Mouse (Mus musculus): ENCODE measurements around the gene Vegfa. TPM values are rescaled to one million over a fixed set of nuclear protein-coding genes. Genes with fewer than 3 reads are reported as not detected.

The Vegfa gene
- 2.9 and 3.2 TPM in 2 replicates for polyA plus RNA-seq (2014; fragmentation: Nextera tagmentation; extraction: Ambion mirVana)

DNA sequence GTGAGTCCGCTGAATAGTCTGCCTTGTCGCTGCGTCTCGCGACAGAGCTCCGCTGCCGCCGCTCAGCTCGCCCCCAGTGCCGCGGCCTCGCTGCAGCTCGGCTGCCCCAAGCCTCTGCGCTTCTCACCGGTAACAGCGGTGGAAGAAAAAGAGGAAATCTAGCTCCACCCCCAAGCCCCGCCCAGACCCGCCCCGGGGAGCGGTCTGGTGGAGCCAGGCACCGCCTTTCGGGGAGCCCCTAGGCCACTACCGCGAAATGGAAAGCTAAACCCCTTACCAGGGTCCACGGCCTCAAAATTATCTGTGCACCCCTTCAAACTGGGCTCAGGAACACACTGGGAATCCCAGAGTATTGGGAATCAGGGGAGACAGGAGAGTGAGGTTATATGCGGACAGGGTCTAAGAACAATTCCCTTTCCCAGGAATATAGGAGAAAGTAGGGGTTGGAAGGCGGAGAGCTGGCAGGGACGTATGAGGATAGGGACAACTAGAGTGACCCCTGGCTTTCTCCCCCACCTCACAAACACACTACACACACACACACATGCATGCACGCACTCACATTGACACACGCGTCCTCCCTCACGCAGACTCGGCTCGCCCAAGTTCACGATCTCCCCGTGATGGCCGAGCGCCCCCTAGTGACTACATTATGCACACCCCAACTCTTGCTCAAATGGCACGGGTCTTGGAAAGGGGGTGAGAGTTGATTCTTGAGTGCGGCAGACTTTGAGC lies at the start of gene Vegfa:
TSS of gene Vegfa (minus strand) at position 113 of the 735 bp plus-strand sequence.
- Histone ChIP-seq H3K4me3 (ENCODE audit: low read depth, low read length) (peak within 1 kb of the TSS; percentile 91), H3K36me3 (replicated peaks; ENCODE audit: control insufficient read depth, insufficient read depth, low read depth, low read length) (no peaks in the 10 kb centered on the region), H3K9me3 (replicated peaks; ENCODE audit: control insufficient read depth, low read length) (no peaks in the 10 kb centered on the region), H3K27me3 (ENCODE audit: control insufficient read depth, insufficient read depth, low read length) (no peaks in the 10 kb centered on the region), H3K4me2 (ENCODE audit: low read depth, low read length) (peak within 1 kb of the TSS; percentile 87), H3K4me1 (ENCODE audit: control insufficient read depth, insufficient read depth, low read length) (peaks cover 13% of the 10 kb centered on the region), H3K27ac (replicated peaks; ENCODE audit: low read depth, low read length) (peak within 1 kb of the TSS; percentile 91), H3K9ac (replicated peaks; ENCODE audit: low read length) (peak within 1 kb of the TSS; percentile 97)
- DNase-seq (ENCODE audit: low spot score) (peak; percentile 95), ATAC-seq (replicated peaks; ENCODE audit: insufficient number of reproducible peaks, low FRiP score, low TSS enrichment, low read depth) (peak; percentile 74)
- WGBS = under 1% methylated on average over 40 of the region's 40 CpGs

- Histone ChIP-seq H3K9me3 (replicated peaks; ENCODE audit: control insufficient read depth, low read length) (no peaks in the 10 kb centered on the region), H3K4me2 (ENCODE audit: low read depth, low read length) (no peak overlapping the region), H3K27me3 (ENCODE audit: control insufficient read depth, insufficient read depth, low read length) (no peaks in the 10 kb centered on the region), H3K4me3 (ENCODE audit: low read depth, low read length) (no peak overlapping the region), H3K27ac (replicated peaks; ENCODE audit: low read depth, low read length) (no peak overlapping the region; the same call in 1 of the 2 replicates), H3K9ac (replicated peaks; ENCODE audit: low read length) (0 out of 2 replicates have a peak overlapping the region, but pooled peaks have one; percentile 18), H3K4me1 (ENCODE audit: control insufficient read depth, insufficient read depth, low read length) (peaks cover 7% of the 10 kb centered on the region), H3K36me3 (replicated peaks; ENCODE audit: control insufficient read depth, insufficient read depth, low read depth, low read length) (no peaks in the 10 kb centered on the region)
- no peak; the same call in 1 of the 2 replicates for ATAC-seq (replicated peaks; ENCODE audit: insufficient number of reproducible peaks, low FRiP score, low TSS enrichment, low read depth)
- DNase-seq (ENCODE audit: low spot score) = no peak
- WGBS = 53% methylated on average over 7 of the region's 7 CpGs
These were observed 49.5 kb upstream of the Vegfa start for GRCm38 (mm10) chr17:46081657-46082056.

GRCm38 (mm10) chr17:46081042-46081441 lies 48.9 kb upstream of the Vegfa start:
- no peak for ATAC-seq (replicated peaks; ENCODE audit: insufficient number of reproducible peaks, low FRiP score, low TSS enrichment, low read depth)
- Histone ChIP-seq H3K27ac (replicated peaks; ENCODE audit: low read depth, low read length) (no peak overlapping the region), H3K27me3 (ENCODE audit: control insufficient read depth, insufficient read depth, low read length) (no peaks in the 10 kb centered on the region), H3K36me3 (replicated peaks; ENCODE audit: control insufficient read depth, insufficient read depth, low read depth, low read length) (no peaks in the 10 kb centered on the region), H3K9me3 (replicated peaks; ENCODE audit: control insufficient read depth, low read length) (no peaks in the 10 kb centered on the region), H3K4me1 (ENCODE audit: control insufficient read depth, insufficient read depth, low read length) (peaks cover 6% of the 10 kb centered on the region), H3K4me3 (ENCODE audit: low read depth, low read length) (no peak overlapping the region), H3K9ac (replicated peaks; ENCODE audit: low read length) (no peak overlapping the region), H3K4me2 (ENCODE audit: low read depth, low read length) (no peak overlapping the region)
- no peak for DNase-seq (ENCODE audit: low spot score)
- WGBS = 52% methylated on average over 5 of the region's 5 CpGs

- no peak overlapping the region for H3K4me3 ChIP-seq (ENCODE audit: low read depth, low read length)
- H3K27me3 ChIP-seq (ENCODE audit: control insufficient read depth, insufficient read depth, low read length) = no peaks in the 10 kb centered on the region
- no peak for ATAC-seq (replicated peaks; ENCODE audit: insufficient number of reproducible peaks, low FRiP score, low TSS enrichment, low read depth)
- no peak for DNase-seq (ENCODE audit: low spot score)
- WGBS = 55% methylated on average over 7 of the region's 7 CpGs
- no peaks in the 10 kb centered on the region for H3K9me3 ChIP-seq (replicated peaks; ENCODE audit: control insufficient read depth, low read length)
- peaks cover 4% of the 10 kb centered on the region for H3K4me1 ChIP-seq (ENCODE audit: control insufficient read depth, insufficient read depth, low read length)
- H3K9ac ChIP-seq (replicated peaks; ENCODE audit: low read length) = no peak overlapping the region
- H3K4me2 ChIP-seq (ENCODE audit: low read depth, low read length) = no peak overlapping the region
- no peak overlapping the region for H3K27ac ChIP-seq (replicated peaks; ENCODE audit: low read depth, low read length)
- H3K36me3 ChIP-seq (replicated peaks; ENCODE audit: control insufficient read depth, insufficient read depth, low read depth, low read length) = no peaks in the 10 kb centered on the region
These were observed 48.2 kb upstream of the Vegfa start for GRCm38 (mm10) chr17:46080388-46080787.

- DNase-seq (ENCODE audit: low spot score) (no peak), ATAC-seq (replicated peaks; ENCODE audit: insufficient number of reproducible peaks, low FRiP score, low TSS enrichment, low read depth) (no peak)
- Histone ChIP-seq H3K4me2 (ENCODE audit: low read depth, low read length) (no peak overlapping the region), H3K4me1 (ENCODE audit: control insufficient read depth, insufficient read depth, low read length) (peaks cover 3% of the 10 kb centered on the region), H3K9ac (replicated peaks; ENCODE audit: low read length) (no peak overlapping the region), H3K27ac (replicated peaks; ENCODE audit: low read depth, low read length) (no peak overlapping the region), H3K9me3 (replicated peaks; ENCODE audit: control insufficient read depth, low read length) (no peaks in the 10 kb centered on the region), H3K27me3 (ENCODE audit: control insufficient read depth, insufficient read depth, low read length) (no peaks in the 10 kb centered on the region), H3K4me3 (ENCODE audit: low read depth, low read length) (no peak overlapping the region), H3K36me3 (replicated peaks; ENCODE audit: control insufficient read depth, insufficient read depth, low read depth, low read length) (no peaks in the 10 kb centered on the region)
- WGBS = 80% methylated on average over 2 of the region's 2 CpGs
These were observed 46.9 kb upstream of the Vegfa start for GRCm38 (mm10) chr17:46079037-46079436.

GRCm38 (mm10) chr17:46077921-46078534 lies 45.9 kb upstream of the Vegfa start:
- Histone ChIP-seq H3K4me3 (ENCODE audit: low read depth, low read length) (no peak overlapping the region), H3K36me3 (replicated peaks; ENCODE audit: control insufficient read depth, insufficient read depth, low read depth, low read length) (no peaks in the 10 kb centered on the region), H3K27me3 (ENCODE audit: control insufficient read depth, insufficient read depth, low read length) (no peaks in the 10 kb centered on the region), H3K4me2 (ENCODE audit: low read depth, low read length) (no peak overlapping the region), H3K4me1 (ENCODE audit: control insufficient read depth, insufficient read depth, low read length) (peaks cover 6% of the 10 kb centered on the region), H3K27ac (replicated peaks; ENCODE audit: low read depth, low read length) (no peak overlapping the region), H3K9me3 (replicated peaks; ENCODE audit: control insufficient read depth, low read length) (no peaks in the 10 kb centered on the region), H3K9ac (replicated peaks; ENCODE audit: low read length) (no peak overlapping the region)
- WGBS = 93% methylated on average over 12 of the region's 12 CpGs
- ATAC-seq (replicated peaks; ENCODE audit: insufficient number of reproducible peaks, low FRiP score, low TSS enrichment, low read depth) (no peak), DNase-seq (ENCODE audit: low spot score) (no peak)

DNA sequence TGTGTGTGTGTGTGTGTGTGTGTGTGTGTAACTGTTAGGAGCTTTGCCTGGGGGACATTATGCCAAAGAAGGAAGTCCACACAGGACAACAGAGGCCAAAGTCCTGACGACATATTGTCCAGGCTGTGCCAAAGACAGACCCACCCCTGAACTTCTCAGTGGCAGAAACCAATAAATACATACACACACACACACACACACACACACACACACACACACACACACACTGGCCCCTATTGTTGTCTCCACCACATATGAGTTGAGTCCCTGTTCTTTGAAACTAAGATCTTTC lies 44.0 kb upstream of the Vegfa start:
- no peak overlapping the region for H3K27ac ChIP-seq (replicated peaks; ENCODE audit: low read depth, low read length)
- ATAC-seq (replicated peaks; ENCODE audit: insufficient number of reproducible peaks, low FRiP score, low TSS enrichment, low read depth) = no peak
- no peaks in the 10 kb centered on the region for H3K9me3 ChIP-seq (replicated peaks; ENCODE audit: control insufficient read depth, low read length)
- peaks cover 6% of the 10 kb centered on the region for H3K4me1 ChIP-seq (ENCODE audit: control insufficient read depth, insufficient read depth, low read length)
- H3K4me2 ChIP-seq (ENCODE audit: low read depth, low read length) = no peak overlapping the region
- H3K27me3 ChIP-seq (ENCODE audit: control insufficient read depth, insufficient read depth, low read length) = no peaks in the 10 kb centered on the region
- no peak overlapping the region for H3K4me3 ChIP-seq (ENCODE audit: low read depth, low read length)
- no peak for DNase-seq (ENCODE audit: low spot score)
- 73% methylated on average over 1 of the region's 1 CpGs for WGBS
- H3K36me3 ChIP-seq (replicated peaks; ENCODE audit: control insufficient read depth, insufficient read depth, low read depth, low read length) = no peaks in the 10 kb centered on the region
- no peak overlapping the region for H3K9ac ChIP-seq (replicated peaks; ENCODE audit: low read length)

- H3K4me3 ChIP-seq (ENCODE audit: low read depth, low read length) = no peak overlapping the region
- H3K9me3 ChIP-seq (replicated peaks; ENCODE audit: control insufficient read depth, low read length) = no peaks in the 10 kb centered on the region
- H3K9ac ChIP-seq (replicated peaks; ENCODE audit: low read length) = no peak overlapping the region
- H3K4me2 ChIP-seq (ENCODE audit: low read depth, low read length) = no peak overlapping the region
- 83% methylated on average over 5 of the region's 5 CpGs for WGBS
- H3K27ac ChIP-seq (replicated peaks; ENCODE audit: low read depth, low read length) = no peak overlapping the region
- no peak for DNase-seq (ENCODE audit: low spot score)
- ATAC-seq (replicated peaks; ENCODE audit: insufficient number of reproducible peaks, low FRiP score, low TSS enrichment, low read depth) = no peak
- no peaks in the 10 kb centered on the region for H3K36me3 ChIP-seq (replicated peaks; ENCODE audit: control insufficient read depth, insufficient read depth, low read depth, low read length)
- peaks cover 4% of the 10 kb centered on the region; the same call in 1 of the 2 replicates for H3K4me1 ChIP-seq (ENCODE audit: control insufficient read depth, insufficient read depth, low read length)
- no peaks in the 10 kb centered on the region for H3K27me3 ChIP-seq (ENCODE audit: control insufficient read depth, insufficient read depth, low read length)
These were observed 43.5 kb upstream of the Vegfa start for GRCm38 (mm10) chr17:46075551-46076259.

Measured in embryonic facial prominence, embryonic 11.5 days (tissue).